Mouse (Mus musculus): Measurements from ENCODE around the gene Foxr1.

- TF ChIP-seq CTCF (IDR thresholded peaks at IDR 0.05; ENCODE audit: control insufficient read depth, insufficient read depth, insufficient read length) (no peak), CEBPB (IDR thresholded peaks at IDR 0.05; ENCODE audit: low read depth) (no peak)
Observed at GRCm38 (mm10) chr9:44487441-44487840, 46.5 kb upstream of the Foxr1 start.
